Mouse (Mus musculus) myocyte (in vitro differentiated cells): ENCODE data around the gene Sult4a1. TPM values are rescaled to one million over a fixed set of nuclear protein-coding genes. Genes with fewer than 3 reads are reported as not detected.
A peak's percentile ranks its signal among the peaks of the same experiment; 100 is the strongest.

Experiments used
- H3K27me3 ChIP-seq: one replicate; pipeline ENCODE4 v1.6.1; 2011; ENCODE audit not compliant: control insufficient read depth, insufficient read depth, insufficient read length
- H3K36me3 ChIP-seq: one replicate; pipeline ENCODE4 v1.6.1; 2011; ENCODE audit not compliant: control insufficient read depth, insufficient read depth
- H3K4me2 ChIP-seq: one replicate; pipeline ENCODE4 v1.6.1; 2011; ENCODE audit warnings: low read depth, control low read depth
- H3K4me3 ChIP-seq: one replicate; pipeline ENCODE4 v1.5.1; 2011; ENCODE audit warnings: mild to moderate bottlenecking, control low read depth, moderate library complexity
- H3K79me2 ChIP-seq: one replicate; pipeline ENCODE4 v1.6.1; 2011; ENCODE audit not compliant: control insufficient read depth, insufficient read depth
- H3ac ChIP-seq: one replicate; pipeline ENCODE4 v1.6.1; 2011; ENCODE audit not compliant: control insufficient read depth, insufficient read length
- CEBPB ChIP-seq: IDR thresholded peaks from 2 replicates; pipeline ENCODE4 v1.6.1; 2011; ENCODE audit warnings: mild to moderate bottlenecking, moderate library complexity; ENCODE audit not compliant: poor library complexity, insufficient read depth, severe bottlenecking
- E2F4 ChIP-seq: IDR thresholded peaks from one replicate; pipeline ENCODE4 v1.6.1; 2011; ENCODE audit warnings: mild to moderate bottlenecking, control low read depth, moderate library complexity; ENCODE audit not compliant: insufficient read depth
- MAX ChIP-seq: IDR thresholded peaks from one replicate; pipeline ENCODE4 v1.6.1; 2011; ENCODE audit warnings: low read depth, mild to moderate bottlenecking, control low read depth
- MYOD1 ChIP-seq, 3 experiments: IDR thresholded peaks; one replicate each; pipeline ENCODE4 v1.6.1; 2011; ENCODE audit warnings: control low read depth in 2 of 3, low read depth in 2 of 3, mild to moderate bottlenecking in 2 of 3, moderate library complexity in 1 of 3; ENCODE audit not compliant: insufficient read length in 2 of 3, control insufficient read depth in 1 of 3
- MYOG ChIP-seq, 3 experiments: IDR thresholded peaks; one replicate each; pipeline ENCODE4 v1.6.1; 2011; ENCODE audit warnings: control low read depth in 2 of 3, low read depth in 2 of 3, mild to moderate bottlenecking in 2 of 3; ENCODE audit not compliant: insufficient read length in 2 of 3, control insufficient read depth in 1 of 3, insufficient read depth in 1 of 3
- POLR2A ChIP-seq: IDR thresholded peaks from one replicate; pipeline ENCODE4 v1.6.1; 2011; ENCODE audit warnings: low read depth, mild to moderate bottlenecking, control low read depth, moderate library complexity; ENCODE audit not compliant: insufficient read length
- POLR2AphosphoS2 ChIP-seq: IDR thresholded peaks from one replicate; pipeline ENCODE4 v1.6.1; 2011; ENCODE audit warnings: low read depth, control low read depth; ENCODE audit not compliant: insufficient read length
- REST ChIP-seq: IDR thresholded peaks from one replicate; pipeline ENCODE4 v1.6.1; 2011; ENCODE audit warnings: mild to moderate bottlenecking, control low read depth, moderate library complexity; ENCODE audit not compliant: insufficient read depth, insufficient read length
- SRF ChIP-seq: IDR thresholded peaks from one replicate; pipeline ENCODE4 v1.6.1; 2011; ENCODE audit warnings: low read depth; ENCODE audit not compliant: control insufficient read depth, insufficient read length
- TCF12 ChIP-seq: IDR thresholded peaks from one replicate; pipeline ENCODE4 v1.6.1; 2011; ENCODE audit warnings: mild to moderate bottlenecking, control low read depth; ENCODE audit not compliant: poor library complexity, insufficient read depth, severe bottlenecking
- TCF3 ChIP-seq: IDR thresholded peaks from one replicate; pipeline ENCODE4 v1.6.1; 2011; ENCODE audit warnings: low read depth, control low read depth; ENCODE audit not compliant: insufficient read length
- USF1 ChIP-seq: IDR thresholded peaks from one replicate; pipeline ENCODE4 v1.6.1; 2011; ENCODE audit warnings: low read depth, mild to moderate bottlenecking, control low read depth, moderate library complexity
- polyA plus RNA-seq: library from polyadenylated mRNA; unstranded; fragments of >200 nt; fragmentation: generic; extraction: Trizol; gene quantifications from one replicate; pipeline ENCODE4 v1.2.1, GENCODE M21; 2012; ENCODE audit warnings: missing spikeins

Gene Sult4a1
- polyA plus RNA-seq, 1 experiment, result not detected

DNA sequence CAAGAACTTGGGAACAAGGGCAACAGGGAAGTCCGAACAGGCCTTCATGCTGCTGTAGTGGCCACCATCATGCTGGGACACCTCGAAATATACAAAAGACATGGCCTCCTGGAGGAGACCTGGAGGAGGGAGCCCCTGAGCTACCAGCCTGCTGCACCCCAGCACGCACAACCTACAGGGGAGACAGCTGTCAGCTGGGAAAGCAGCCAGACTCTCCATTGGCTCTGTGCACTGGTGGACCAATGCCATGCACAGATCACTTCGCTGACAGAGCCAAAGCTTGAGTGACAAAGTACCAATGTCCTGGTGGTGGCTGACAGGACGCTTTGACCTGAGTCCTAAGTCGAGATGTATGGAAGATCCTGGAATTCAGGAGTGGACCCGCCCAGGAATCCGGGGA is 9.5 kb downstream of the Sult4a1 start:
- H3K79me2 ChIP-seq, result no peaks in the 10 kb centered on the region
- no peaks in the 10 kb centered on the region for H3K36me3 ChIP-seq
- H3K4me3 ChIP-seq, result no peak overlapping the region
- TF ChIP-seq MAX (no peak), TCF3 (no peak), USF1 (no peak), REST (no peak), MYOD1 (IDR thresholded peaks at IDR 0.05; ENCODE audit: control insufficient read depth in 1 of 3, insufficient read length in 2 of 3, low read depth in 2 of 3) (no peak), POLR2AphosphoS2 (no peak), SRF (no peak), POLR2A (no peak), CEBPB (no peak), TCF12 (no peak), MYOG (IDR thresholded peaks at IDR 0.05; ENCODE audit: control insufficient read depth in 1 of 3, insufficient read depth in 1 of 3, insufficient read length in 2 of 3, low read depth in 2 of 3) (no peak), E2F4 (no peak)
- no peak overlapping the region for H3K4me2 ChIP-seq
- H3ac ChIP-seq, result no peak overlapping the region
- peaks cover 42% of the 10 kb centered on the region for H3K27me3 ChIP-seq

DNA sequence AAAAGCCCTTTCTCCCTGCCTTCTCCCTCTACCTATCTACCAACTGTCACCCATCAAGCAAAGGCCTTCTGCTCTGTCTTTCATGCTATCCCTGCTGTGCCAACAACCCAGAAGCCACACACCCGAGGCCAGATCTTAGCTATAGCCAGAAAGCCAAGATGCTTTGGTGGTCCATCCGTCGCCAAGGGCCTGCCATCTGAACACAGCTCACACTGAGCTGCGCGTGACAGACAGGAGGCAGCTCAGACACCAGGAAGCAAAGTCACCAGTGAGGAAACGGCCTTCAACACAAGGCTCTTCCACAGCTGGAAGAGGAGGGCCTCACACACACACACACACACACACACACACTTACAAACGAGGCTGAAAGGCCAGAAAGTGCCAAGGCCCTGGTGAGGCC is 10.6 kb downstream of the Sult4a1 start:
- no peak overlapping the region for H3ac ChIP-seq
- H3K27me3 ChIP-seq, result peaks cover 43% of the 10 kb centered on the region
- H3K79me2 ChIP-seq, result no peaks in the 10 kb centered on the region
- TF ChIP-seq CEBPB (no peak), USF1 (no peak), TCF3 (no peak), POLR2A (no peak), MYOD1 (IDR thresholded peaks at IDR 0.05; ENCODE audit: control insufficient read depth in 1 of 3, insufficient read length in 2 of 3, low read depth in 2 of 3) (no peak), MYOG (IDR thresholded peaks at IDR 0.05; ENCODE audit: control insufficient read depth in 1 of 3, insufficient read depth in 1 of 3, insufficient read length in 2 of 3, low read depth in 2 of 3) (no peak), E2F4 (no peak), REST (no peak)
- H3K4me2 ChIP-seq, result no peak overlapping the region
- no peak overlapping the region for H3K4me3 ChIP-seq
- H3K36me3 ChIP-seq, result no peaks in the 10 kb centered on the region

DNA sequence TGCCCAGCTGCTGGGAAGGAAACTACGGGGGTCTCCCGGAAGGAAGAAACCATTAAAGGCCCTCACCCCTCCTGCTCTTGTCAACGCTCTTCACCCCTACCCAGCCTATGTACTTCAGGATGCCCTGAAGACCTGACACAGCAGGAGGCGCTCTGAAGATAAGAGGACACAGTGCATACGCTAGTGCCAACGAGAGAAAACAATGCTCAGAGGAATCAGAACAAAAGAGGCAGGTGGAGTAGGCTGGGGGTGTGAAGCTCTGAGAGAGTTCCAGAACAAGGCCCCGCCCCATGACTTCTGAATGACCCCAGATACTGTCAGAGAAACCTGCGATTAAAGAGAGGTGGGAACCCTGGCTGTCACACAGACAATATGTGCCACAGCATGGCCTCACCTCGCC is 18.8 kb downstream of the Sult4a1 start:
- Histone ChIP-seq H3K27me3 (peaks cover 23% of the 10 kb centered on the region), H3K4me2 (no peak overlapping the region), H3K4me3 (no peak overlapping the region), H3K36me3 (no peaks in the 10 kb centered on the region), H3ac (no peak overlapping the region), H3K79me2 (no peaks in the 10 kb centered on the region)
- TF ChIP-seq REST, result no peak
- TF ChIP-seq POLR2A, result no peak
- no peak for TF ChIP-seq MYOG (IDR thresholded peaks at IDR 0.05; ENCODE audit: control insufficient read depth in 1 of 3, insufficient read depth in 1 of 3, insufficient read length in 2 of 3, low read depth in 2 of 3)
- TF ChIP-seq SRF, result no peak
- TF ChIP-seq MYOD1 (IDR thresholded peaks at IDR 0.05; ENCODE audit: control insufficient read depth in 1 of 3, insufficient read length in 2 of 3, low read depth in 2 of 3), result no peak
- TF ChIP-seq E2F4, result no peak
- no peak for TF ChIP-seq TCF12
- no peak for TF ChIP-seq TCF3
- TF ChIP-seq MAX, result no peak
- TF ChIP-seq USF1, result no peak
- no peak for TF ChIP-seq POLR2AphosphoS2
- TF ChIP-seq CEBPB, result no peak

DNA sequence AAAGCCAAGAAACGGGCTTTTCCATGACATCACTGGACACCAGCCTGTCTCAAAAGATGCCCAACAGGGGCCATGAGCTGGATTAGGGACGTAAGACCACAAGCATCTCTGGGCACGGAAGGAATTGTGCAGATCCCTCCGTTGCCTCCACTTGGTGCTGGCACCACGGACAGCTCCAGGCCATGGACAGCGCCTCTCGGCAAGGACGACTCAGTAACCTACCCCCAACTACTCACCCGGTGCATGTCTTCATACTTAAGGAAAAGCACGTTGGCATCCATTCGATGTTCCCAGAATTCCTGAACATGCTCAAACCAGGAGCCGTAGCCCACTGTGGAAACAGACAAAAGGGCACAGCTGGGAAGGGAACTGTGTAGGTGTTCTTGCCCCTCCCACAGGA is 19.2 kb downstream of the Sult4a1 start:
- no peak overlapping the region for H3K4me2 ChIP-seq
- no peak overlapping the region for H3ac ChIP-seq
- no peaks in the 10 kb centered on the region for H3K36me3 ChIP-seq
- H3K79me2 ChIP-seq, result no peaks in the 10 kb centered on the region
- TF ChIP-seq REST (peak; percentile 99), POLR2AphosphoS2 (no peak), E2F4 (no peak), CEBPB (no peak)
- H3K4me3 ChIP-seq, result no peak overlapping the region
- peaks cover 26% of the 10 kb centered on the region for H3K27me3 ChIP-seq

DNA sequence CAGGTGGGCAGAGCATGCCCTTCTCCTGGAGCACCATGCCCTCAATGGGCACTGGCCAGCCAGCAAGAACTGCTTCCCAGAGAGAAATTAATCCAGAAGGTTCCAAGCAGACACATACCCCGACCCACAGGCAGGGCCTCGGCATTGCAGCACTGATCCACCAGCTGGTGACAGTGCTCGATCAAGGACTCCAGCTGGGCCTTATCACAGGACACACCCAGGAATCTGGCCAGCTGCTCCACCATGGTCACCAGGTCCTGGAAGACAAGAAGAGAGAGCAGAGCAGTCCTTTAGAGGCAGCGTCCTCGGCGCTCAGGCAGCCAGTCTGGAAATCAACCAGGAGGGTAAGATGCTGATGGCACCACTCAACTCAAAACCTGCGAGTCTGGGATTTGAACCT is 25.5 kb downstream of the Sult4a1 start:
- Histone ChIP-seq H3K27me3 (peaks cover 60% of the 10 kb centered on the region), H3K4me3 (no peak overlapping the region), H3ac (no peak overlapping the region), H3K79me2 (no peaks in the 10 kb centered on the region), H3K36me3 (no peaks in the 10 kb centered on the region), H3K4me2 (no peak overlapping the region)
- TF ChIP-seq POLR2AphosphoS2 (no peak), SRF (no peak), MYOD1 (IDR thresholded peaks at IDR 0.05; ENCODE audit: control insufficient read depth in 1 of 3, insufficient read length in 2 of 3, low read depth in 2 of 3) (no peak), POLR2A (no peak), TCF3 (no peak), TCF12 (no peak), CEBPB (no peak)
